Mouse (Mus musculus): Measurements from ENCODE around the gene Mkrn1. TPM values are rescaled to one million over a fixed set of nuclear protein-coding genes. Genes with fewer than 3 reads are reported as not detected.

Mkrn1 gene
- 53.3 TPM for polyA plus RNA-seq (2014; fragmentation: Illumina TruSeq; extraction: RNeasy Lipid Tissue Mini Kit (QIAGEN cat#74804); ENCODE audit: insufficient read depth, low read depth, low replicate concordance)

GRCm38 (mm10) chr6:39419851-39420721, at the start of gene Mkrn1:
TSS of gene Mkrn1 (minus strand) at chr6:39420462.

GRCm38 (mm10) chr6:39381125-39381880, 39.0 kb downstream of the Mkrn1 start, which contains the start of gene Rab19:
TSS of gene Rab19 (plus strand) at chr6:39381175.

GRCm38 (mm10) chr6:39377311-39377827, 42.9 kb downstream of the Mkrn1 start, which contains the start of gene Slc37a3:
TSS of gene Slc37a3 (minus strand) at chr6:39377675.

Other genes with a start within 250 kb of the Mkrn1 start
- 4.2 TPM for gene Kdm7a, start 213.7 kb downstream of the Mkrn1 start, polyA plus RNA-seq (2014; fragmentation: Illumina TruSeq; extraction: RNeasy Lipid Tissue Mini Kit (QIAGEN cat#74804); ENCODE audit: insufficient read depth, low read depth, low replicate concordance)
- gene Slc37a3, start 42.8 kb downstream of the Mkrn1 start, polyA plus RNA-seq (2014; fragmentation: Illumina TruSeq; extraction: RNeasy Lipid Tissue Mini Kit (QIAGEN cat#74804); ENCODE audit: insufficient read depth, low read depth, low replicate concordance): 15.9 TPM
- 7.9 TPM for gene Rab19, start 39.3 kb downstream of the Mkrn1 start, polyA plus RNA-seq (2014; fragmentation: Illumina TruSeq; extraction: RNeasy Lipid Tissue Mini Kit (QIAGEN cat#74804); ENCODE audit: insufficient read depth, low read depth, low replicate concordance)
- 8.2 TPM for gene Dennd2a, start 137.4 kb upstream of the Mkrn1 start, polyA plus RNA-seq (2014; fragmentation: Illumina TruSeq; extraction: RNeasy Lipid Tissue Mini Kit (QIAGEN cat#74804); ENCODE audit: insufficient read depth, low read depth, low replicate concordance)
- gene Adck2, start 153.4 kb upstream of the Mkrn1 start, polyA plus RNA-seq (2014; fragmentation: Illumina TruSeq; extraction: RNeasy Lipid Tissue Mini Kit (QIAGEN cat#74804); ENCODE audit: insufficient read depth, low read depth, low replicate concordance): 13.5 TPM
- gene Gm42420, start 165.3 kb upstream of the Mkrn1 start, polyA plus RNA-seq (2014; fragmentation: Illumina TruSeq; extraction: RNeasy Lipid Tissue Mini Kit (QIAGEN cat#74804); ENCODE audit: insufficient read depth, low read depth, low replicate concordance): 1.8 TPM
- 196 TPM for gene Ndufb2, start 172.1 kb upstream of the Mkrn1 start, polyA plus RNA-seq (2014; fragmentation: Illumina TruSeq; extraction: RNeasy Lipid Tissue Mini Kit (QIAGEN cat#74804); ENCODE audit: insufficient read depth, low read depth, low replicate concordance)